Mouse (Mus musculus): ENCODE results near the gene Il4.
A peak's percentile ranks its signal among the peaks of the same experiment; 100 is the strongest.

Gene Il4

DNA sequence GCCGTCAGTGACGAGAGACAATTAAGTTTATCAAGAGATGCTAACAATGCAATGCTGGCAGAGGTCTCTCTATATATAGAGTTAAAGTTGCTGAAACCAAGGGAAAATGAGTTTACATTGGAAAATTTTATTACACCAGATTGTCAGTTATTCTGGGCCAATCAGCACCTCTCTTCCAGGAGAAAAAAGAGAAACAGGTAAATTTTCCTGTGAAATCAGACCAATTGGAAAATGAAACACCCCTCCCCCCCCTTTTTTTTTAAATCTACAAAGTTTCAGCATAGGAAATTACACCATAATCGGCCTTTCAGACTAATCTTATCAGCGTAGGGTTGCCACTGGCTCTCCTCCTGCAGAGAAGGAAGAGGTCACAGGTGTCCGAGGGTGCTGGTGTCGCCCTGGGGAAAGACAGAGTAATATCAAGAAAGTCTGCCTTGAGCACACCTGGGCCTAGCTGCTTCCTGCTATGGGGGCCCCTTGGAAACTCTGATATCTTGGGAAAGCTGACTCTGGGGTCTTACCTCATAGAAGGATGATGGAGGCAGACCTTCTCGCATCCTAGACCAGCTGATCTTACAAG is at the start of gene Il4:
TSS of gene Il4 (minus strand) at position 51 of the 580 bp plus-strand sequence.
- no peak for DNase-seq

DNA sequence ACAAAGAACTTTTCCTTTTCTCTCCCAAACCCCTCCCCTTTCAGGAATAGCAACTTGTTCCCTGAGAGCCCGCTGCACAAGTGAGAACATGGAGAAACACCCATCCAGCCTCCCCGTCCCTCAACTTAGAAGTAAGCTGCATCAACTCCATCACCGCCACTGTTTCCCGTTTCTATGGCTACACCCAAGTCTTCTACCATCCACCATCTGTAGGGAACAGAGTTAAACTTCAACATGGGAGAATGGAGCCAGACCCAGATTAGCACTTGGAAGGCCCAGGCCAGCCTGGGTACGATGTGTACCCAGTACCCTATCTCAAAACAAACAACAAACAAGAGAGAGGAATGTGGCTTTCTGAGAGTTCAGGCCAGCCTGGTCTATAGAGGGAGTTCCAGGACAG is 45.6 kb upstream of the Il4 start:
- no peak for DNase-seq

DNA sequence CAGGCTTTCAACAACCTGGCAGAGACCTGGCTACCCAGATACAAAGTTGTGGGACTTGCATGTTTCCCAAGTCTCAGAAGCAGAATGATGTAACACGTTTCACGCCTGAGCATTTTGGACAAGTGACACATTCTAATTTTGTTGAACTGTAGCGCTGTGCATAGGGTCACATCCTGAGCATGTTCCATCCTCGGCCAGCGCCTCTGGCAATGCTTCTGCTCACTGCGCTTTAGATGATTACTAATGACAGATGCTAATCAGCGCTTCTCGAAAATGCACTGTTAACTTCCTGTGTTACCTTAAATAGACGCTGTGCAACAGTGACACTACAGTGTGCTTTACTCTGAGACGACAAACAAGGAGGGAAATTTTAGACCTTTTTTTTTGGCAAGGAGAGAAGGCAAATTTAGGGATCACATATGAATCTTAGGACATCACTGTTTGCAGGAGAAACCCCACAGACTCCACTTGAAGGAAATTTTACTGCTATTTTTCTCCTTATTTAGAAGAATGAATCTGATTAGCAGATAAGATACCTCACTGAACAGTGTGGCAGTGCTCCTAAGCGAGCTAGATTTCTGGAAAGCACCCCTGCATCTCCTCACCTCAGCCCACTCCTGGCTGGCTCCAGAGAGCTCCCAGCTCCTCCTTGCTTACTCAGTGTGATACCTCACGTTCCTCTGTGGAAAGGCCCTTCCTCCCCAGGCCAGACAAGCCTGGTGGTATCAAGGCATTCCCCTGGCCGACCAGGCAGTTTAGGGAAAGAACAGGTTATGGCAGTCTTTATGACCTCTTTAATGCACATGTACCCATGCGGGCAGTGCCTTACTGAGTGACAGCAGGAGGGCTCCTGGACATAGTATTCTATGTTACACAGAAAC is 44.6 kb upstream of the Il4 start:
- peak; percentile 7 for DNase-seq

DNA sequence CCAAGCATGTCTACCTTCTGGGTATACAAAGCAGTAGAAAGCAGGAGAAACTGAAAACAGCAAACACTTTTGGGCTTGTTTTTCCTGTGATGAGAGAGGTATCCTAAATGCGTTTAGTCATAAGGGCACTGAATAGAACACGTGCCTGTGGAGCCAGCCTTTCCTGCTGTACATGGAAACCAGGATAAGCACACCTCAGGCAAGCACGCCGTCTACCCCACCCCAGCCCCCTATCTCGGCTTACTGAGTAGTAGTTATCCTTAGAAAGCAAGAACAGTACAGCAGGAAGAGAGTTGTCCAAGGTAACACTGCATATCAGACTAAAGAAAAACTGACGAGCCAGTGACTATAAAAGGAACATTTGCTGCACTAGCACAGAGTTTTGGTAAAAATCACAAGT is 39.4 kb upstream of the Il4 start:
- DNase-seq = no peak

DNA sequence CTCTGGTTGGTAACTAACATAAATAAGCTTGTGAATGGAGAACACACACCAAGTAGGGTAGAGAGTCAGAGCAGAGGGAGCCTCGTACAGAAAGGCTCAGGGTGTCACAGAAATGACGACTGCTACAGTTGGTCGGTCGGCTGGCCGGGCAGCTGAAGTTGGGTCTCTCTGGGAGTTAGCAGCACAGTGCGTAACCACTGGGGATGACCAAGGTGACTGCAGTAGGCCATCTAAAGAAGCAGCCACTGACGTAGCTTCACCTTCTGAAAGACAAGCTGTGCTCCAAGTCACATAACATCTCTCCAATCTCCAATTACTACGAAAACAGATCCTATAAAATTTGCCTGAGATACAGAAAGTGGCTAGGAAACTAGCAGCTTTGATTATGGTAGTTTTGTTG is 38.9 kb upstream of the Il4 start:
- no peak for DNase-seq

DNA sequence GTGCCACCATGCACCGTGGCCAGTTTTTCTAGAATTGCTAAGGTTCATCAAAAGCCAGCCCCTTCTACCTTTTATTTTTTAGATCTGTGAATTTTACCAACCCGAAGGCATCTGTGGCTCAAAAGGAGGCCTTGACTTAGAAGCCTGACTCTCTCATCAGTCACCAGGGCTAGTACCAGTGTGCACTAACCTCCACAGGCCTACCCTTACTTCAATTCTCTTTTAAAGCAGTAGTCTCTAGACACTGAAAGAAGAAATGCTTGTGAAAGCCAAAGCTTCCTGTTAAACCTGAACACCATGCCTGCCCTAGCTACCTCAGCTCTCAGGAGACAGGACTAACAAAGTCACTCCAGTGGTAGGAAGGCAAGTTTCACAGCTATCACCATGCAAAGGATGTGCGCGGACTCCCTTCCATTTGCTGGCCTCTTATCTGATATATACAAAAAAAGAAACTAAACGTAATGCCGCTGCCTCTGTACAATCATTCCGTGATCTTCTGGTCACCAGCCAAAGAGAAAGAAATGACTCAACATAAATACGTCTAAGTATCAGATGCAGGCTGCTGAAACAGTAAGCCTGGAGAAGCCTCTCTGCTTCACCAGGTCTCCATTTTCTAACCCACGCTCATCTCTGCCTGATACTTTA is 38.2 kb upstream of the Il4 start:
- DNase-seq = no peak

DNA sequence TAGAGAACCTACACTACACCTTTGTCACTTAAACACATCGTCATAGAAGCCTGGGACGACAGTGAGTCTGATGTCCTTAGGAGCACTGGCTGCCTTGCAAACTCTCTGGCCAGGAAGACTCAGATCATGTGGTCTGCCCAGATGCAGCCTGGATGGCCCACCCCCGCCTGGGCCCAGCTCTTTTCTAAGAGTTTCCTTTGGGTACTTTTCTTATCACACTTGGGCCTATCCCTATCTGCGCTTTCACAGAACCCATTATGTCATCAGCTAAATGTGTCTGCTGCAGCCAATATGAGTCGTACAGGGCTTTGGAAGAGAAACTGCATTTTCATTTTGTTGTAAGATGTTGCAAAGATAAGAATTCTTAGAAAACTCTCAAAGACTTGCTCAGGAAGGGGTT is 36.6 kb upstream of the Il4 start:
- DNase-seq = no peak

DNA sequence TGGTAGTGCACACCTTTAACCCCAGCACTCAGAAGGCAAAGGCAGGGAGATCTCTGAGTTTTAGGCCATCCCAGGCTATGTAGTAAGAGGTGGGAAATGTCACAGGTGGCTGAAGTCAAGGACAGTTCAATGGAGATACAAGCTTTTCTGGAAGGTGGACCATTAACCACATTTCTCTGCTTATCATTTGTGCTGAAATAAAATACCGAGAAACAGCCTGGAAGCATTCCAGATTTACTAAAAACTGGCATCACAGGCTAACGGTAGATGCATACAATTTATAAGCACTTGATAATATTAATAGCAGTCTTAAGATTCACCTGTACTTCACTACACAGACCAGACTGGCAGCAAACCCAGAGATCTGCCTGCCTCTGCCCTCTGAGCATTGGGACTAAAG is 34.0 kb upstream of the Il4 start:
- no peak for DNase-seq

DNA sequence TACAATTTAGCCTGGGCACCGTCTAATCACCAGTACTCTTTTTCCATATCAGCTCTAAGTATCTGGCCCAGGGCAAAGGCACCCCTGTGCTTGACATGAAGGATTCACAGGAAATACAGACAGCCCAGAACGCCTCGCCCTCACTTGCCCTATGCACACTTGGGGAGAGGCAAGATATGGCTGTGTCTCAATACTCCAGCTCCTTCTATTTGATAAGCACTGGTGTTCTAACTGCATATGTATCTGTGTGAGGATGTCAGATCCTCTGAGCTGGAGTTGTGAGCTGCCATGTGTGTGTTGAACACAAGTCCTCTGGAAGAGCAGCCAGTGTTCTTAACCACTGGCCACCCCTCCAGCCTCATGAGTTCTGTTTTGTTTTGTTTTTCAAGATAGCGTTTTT is 33.0 kb upstream of the Il4 start:
- DNase-seq = no peak

DNA sequence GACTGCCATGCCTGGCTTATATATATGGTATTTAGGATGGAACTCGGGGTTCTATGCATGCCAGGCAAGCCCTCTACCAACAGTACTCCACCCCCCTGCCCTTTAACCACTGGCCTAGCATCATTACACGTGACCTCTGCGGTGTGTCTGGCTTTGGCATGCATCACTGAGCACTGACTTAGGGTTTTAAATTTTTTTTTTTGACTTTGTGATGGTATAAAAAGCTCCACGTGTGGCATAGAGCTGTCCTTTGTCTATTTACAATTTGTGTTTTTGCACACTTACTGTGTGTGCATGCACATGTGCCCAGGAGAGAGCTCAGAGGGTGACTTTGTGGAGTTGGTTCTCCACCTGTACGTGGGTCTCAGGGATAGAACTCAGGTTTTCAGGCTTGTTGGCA is 25.5 kb upstream of the Il4 start:
- DNase-seq = no peak

DNA sequence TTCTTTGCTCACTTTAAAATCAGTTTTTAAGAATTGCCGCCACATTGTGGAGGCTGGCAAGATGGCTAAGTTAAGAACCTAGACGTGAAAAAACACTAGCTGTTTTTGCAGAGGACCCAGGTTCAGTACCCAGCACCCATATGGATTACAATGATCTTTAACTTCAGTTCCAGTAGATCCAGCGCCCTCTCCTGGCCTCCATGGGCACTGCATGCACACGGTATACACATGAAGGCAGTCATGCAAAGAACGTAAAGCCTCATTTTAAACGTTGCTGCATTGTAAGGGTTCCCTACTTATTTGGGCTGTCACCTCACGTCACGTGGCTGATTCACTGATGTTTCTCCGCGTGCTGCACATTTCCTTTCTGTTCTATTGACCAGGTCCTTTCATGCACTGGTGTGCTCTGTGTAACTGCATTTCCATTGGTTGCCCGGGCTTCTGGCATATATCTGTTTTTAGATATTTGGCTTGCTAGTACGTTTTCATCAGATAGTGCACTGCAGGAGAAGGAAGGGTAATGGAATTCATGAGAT is 24.3 kb upstream of the Il4 start:
- DNase-seq = no peak

DNA sequence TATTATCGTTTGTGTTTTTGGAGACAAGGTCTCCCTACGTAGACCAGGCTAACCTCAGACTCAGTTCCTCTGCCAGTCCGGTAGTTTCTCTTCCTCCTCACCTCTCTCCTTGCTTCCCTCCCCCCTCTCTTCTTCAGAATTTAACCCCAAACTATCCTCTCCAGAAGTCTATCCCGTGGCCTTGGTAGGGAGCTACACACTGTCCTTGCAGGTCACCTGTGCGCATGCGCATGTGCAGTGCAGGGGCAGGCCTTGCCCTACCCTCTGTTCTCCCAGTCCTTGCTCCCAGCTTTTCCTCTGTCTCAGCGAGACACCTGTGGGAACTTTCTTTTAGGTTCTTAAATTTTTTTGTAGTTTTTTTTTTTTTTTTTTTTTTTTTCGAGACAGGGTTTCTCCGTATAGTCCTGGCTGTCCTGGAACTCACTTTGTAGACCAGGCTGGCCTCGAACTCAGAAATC is 19.4 kb upstream of the Il4 start:
- no peak for DNase-seq

DNA sequence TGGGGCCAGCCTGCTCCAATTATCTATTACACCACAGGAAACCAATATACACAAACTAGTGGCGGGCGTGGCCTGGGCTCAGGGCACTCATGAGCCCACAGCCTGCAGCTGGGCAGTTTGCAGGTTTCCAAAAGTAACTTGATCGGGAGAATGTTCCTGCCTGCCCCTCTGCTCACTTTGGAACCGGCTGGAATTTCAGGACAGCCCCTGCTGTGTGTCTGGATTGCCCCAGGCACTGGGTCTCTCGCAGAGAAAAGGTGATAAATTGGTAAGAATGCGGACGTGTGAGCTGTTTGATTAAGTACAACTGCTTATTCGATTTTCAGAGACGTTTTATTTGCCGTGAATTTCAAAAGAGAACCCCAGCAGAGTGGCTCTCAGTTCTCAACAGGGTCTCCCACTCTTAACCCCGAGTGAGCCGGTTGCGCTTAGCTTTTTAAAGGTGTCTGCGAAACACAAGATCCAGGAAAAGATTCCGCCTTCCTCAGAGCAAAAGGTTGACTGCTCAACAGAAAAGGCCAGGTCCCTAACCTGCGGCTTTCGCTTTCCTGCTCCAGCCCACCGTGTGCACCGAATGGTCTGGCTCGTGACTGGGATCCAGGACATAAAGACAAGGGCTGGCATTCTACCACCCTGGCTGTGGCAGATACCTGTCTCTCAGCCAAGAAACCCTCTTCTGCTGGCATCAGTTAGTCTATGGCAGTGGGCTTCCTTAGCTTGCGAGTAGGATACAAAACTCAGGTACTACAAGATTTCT is 18.8 kb upstream of the Il4 start:
- DNase-seq = no peak

DNA sequence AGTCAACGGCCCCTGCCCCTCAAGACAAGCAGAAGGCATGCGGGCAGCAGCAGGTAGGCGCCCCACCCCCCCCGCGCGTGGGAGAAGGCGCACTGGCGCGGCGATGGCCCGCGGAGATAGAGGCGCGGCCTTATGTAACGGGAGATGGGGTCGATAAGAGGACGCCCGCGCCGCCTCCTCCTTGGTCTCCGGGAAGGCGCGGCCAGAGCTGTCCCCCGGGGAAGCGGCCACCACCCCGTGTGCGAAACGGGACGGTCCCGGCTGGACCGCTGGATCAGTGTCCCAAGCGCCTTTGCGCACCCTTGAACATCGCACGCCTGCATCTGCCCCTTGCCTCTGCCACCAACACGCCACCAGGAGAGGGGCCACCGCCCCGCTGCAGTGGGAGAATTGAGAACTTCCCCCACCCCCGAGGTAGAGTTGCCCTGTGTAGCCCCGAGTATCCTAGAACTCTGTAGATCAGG is 17.7 kb upstream of the Il4 start:
- DNase-seq = peak; percentile 18

DNA sequence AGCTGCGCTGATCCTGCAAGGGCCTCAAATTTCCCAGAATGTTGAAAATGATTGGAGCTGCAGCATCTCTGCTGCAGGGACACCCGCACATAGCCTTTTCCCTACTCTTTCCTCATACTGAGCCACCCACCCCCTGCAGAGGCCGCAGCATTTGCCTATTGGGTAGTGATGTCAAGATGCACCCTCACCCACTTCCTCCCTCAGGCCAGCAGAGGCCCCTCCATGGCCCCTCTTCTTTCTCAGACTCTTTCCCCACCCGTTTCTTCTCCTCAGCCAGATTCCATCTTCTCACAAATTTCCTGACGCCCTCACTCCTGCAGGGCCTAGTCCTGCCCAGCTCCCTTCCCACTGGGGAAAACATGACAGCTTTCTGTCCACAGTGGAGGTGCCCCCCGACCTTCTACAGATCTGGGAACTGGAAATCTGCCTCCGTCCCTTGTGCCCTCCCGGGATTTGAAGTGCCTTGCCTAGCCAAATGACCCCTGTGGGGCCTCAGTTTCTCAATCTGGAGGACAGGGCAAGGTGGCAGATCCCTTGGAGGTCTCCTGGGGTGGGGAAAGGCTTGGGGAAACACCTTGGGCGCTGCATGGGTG is 17.2 kb upstream of the Il4 start:
- no peak for DNase-seq

DNA sequence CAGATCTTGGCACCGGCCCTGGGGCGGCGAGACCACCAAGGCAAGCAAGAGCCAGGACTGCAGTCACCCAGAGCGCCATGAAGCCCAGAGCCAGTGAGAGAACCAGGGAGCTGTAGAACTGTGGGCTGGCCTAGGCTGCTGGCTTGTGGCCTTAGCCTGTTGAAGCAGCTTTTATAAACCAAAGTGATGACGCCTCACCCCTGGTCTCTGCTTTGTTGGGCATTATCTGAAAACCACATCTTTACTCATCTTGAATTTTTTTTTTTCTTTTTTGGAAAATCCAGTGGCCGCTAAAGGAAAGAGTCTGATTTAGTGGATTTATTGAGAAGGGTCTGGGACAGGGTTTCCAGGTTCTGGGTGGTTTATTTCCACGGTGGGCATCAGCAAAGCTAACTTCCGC is 16.1 kb upstream of the Il4 start, which contains the start of gene Il13:
TSS of gene Il13 (minus strand) at position 147 of the 400 bp plus-strand sequence.
- DNase-seq = no peak

DNA sequence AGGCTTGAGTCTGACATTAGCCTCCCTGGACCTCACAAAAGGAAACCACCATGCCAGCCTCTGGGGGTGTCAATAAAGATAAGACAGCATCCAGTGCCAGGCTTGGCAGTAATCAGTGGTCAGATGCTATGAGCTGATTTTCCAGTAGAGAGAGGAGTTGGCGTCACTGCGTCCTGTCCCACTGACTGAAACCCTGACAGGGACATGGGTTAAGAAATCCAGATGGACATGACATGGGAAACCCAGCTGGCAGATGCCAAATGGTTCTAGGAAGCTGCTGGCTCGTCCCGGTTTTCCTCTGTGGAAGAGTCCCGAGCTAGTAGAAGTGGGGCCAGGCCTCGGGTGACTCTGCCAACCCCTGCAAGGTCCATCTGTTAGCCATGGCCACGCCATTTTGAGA is 15.2 kb upstream of the Il4 start:
- DNase-seq = no peak

DNA sequence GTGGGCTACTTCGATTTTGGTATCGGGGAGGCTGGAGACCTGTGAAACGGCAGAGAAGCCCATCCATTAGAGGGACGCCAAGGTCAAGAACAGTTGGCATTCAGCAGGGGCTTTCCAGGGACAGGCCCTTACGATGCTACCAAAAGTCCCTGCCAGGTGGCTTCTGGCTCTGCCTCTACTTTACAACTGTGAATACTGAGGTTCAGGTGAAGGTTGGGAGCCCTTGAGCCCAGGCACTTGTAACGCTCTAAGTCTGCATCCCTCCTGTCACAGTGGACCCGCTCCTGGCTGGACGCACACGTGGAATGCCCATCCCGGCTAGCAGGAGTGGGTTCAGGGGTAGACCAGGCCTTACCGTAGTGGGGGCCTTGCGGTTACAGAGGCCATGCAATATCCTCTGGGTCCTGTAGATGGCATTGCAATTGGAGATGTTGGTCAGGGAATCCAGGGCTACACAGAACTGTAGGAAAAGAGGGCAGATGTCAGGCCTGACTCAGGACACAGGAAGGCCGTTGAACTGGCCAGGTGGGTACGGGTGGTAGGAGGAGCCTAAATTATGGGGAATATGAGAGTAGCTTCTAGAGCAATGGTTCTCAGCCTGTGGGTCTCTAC is 13.8 kb upstream of the Il4 start:
- DNase-seq = no peak

DNA sequence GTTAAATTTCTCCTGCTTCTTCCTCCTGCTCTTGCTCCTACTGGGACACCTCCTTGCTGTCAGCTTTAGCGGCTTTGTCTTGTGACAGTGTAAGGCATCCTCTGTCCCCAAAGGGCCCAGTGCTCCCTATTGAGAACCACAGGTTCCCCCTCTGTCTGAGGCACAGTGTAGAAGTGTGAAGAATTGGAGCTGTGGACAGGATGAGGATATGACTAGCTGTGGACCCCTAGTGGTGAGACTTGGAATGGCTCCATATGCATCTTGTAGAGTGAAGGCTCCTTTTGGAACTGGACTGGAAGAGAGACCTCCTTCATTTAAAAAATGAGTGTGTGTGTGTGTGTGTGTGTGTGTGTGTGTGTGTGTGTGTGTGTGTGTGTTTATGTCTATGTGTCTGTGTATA is 9.4 kb upstream of the Il4 start:
- peak; percentile 75 for DNase-seq

DNA sequence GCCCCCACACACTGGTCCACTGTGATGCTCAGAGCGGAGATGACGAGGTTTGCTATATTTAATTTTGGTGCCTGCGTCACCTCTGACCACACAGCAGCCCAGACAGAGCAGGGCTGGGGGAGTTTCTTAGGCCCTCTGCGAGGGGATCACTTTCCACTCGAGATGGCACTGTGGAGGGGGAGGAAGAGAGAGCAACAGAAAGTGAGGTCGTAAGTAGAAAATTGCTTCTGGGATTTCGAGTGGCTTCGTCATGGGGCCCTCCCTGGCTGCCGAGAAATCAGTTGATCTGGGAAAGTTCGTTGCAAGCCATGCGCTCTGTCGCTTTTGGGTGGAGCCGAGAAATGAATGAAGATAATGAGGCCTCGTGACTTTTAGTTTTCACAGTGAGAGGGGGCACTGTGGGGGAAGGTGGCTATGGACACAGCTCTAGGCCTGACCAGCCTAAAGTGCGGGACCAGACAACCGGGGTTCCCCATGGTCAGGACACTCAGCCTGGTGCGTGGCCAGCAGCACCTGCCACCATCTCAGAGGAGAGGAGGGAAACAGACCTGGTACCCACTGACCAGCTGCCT is 8.4 kb upstream of the Il4 start:
- DNase-seq = no peak

DNA sequence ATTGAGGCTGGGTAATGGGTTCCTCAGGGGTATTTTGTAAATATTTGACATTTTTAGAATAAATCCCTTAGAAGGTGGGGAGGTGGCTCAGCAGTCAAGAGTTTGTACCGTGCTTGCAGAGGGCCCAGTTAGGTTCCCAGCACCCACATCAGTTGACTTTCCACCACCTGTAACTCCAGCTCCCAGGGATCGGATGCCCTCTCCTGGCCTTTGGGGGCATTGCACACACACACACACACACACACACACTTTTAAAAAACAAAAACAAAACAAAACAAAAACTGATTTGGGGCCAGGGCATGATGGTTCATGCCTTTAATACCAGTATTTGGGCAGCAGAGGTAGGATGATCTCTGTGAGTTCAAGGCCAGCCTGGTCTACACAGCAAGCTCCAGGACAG is 5.7 kb upstream of the Il4 start:
- no peak for DNase-seq

DNA sequence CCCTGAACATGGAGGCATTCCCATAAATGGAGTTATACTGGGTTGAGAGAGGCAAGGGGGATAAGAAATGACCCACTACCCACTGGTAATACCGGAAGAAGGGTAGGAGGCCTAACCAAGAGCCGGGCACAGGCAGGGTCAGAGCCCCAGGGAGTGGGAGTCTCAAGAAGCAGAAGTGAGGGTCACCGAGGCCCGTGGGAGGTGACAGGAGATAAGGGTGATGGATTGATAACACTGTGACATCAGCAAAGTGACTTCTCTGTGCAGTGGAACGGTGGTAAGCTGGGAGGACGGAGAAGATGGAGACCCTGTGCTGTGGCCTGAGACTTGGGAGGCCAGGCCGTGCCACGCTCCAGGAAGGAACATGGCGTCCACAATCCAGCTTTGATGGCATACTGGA is 5.1 kb upstream of the Il4 start:
- no peak for DNase-seq
